ENCODE assay signal across 27 mouse cellular contexts in genomic region chr4:35694360-35695136, GRCm38 (mm10).
"Had no signal": no experiment of that assay in that cellular context is flagged by ENCODE, and none has a peak within 500 bp of the region (broad histone marks: within the 10 kb centered on the region; RNA-seq: fewer than 3 reads in every experiment).

No protein-coding gene starts in this region.

- H3K9ac ChIP-seq: heart, embryonic 13.5 days; heart, embryonic 15.5 days; hindbrain, embryonic 13.5 days; hindbrain, embryonic 15.5 days; kidney, embryonic 15.5 days; limb, embryonic 13.5 days; limb, embryonic 15.5 days; liver, embryonic 12.5 days; liver, embryonic 14.5 days had no signal

- H3K27me3 ChIP-seq: heart, embryonic 13.5 days; heart, embryonic 15.5 days; hindbrain, embryonic 13.5 days; hindbrain, embryonic 15.5 days; kidney, embryonic 15.5 days; limb, embryonic 13.5 days; limb, embryonic 15.5 days; liver, embryonic 12.5 days had no signal

- H3K9me3 ChIP-seq: heart, embryonic 13.5 days; heart, embryonic 15.5 days; hindbrain, embryonic 13.5 days; hindbrain, embryonic 15.5 days; kidney, embryonic 15.5 days; limb, embryonic 13.5 days; limb, embryonic 15.5 days; liver, embryonic 12.5 days had no signal

- H3K4me2 ChIP-seq: heart, embryonic 11.5 days; heart, embryonic 13.5 days; heart, embryonic 15.5 days; hindbrain, embryonic 13.5 days; hindbrain, embryonic 15.5 days; kidney, embryonic 15.5 days; limb, embryonic 13.5 days; limb, embryonic 15.5 days; liver, embryonic 12.5 days had no signal

- H3K4me3 ChIP-seq: heart, adult 2 months; heart, embryonic 13.5 days; heart, embryonic 15.5 days; hindbrain, embryonic 13.5 days; hindbrain, embryonic 15.5 days; kidney, embryonic 15.5 days; limb, embryonic 13.5 days; limb, embryonic 15.5 days; liver, embryonic 12.5 days had no signal

- ATAC-seq: hindbrain, postnatal 0 days; intestine, embryonic 16.5 days; liver, embryonic 12.5 days had no signal

- H3K4me1 ChIP-seq: heart, embryonic 13.5 days; heart, embryonic 15.5 days; hindbrain, embryonic 13.5 days; hindbrain, embryonic 15.5 days; kidney, embryonic 15.5 days; limb, embryonic 13.5 days; limb, embryonic 15.5 days; liver, embryonic 12.5 days had no signal

- H3K27ac ChIP-seq: heart, adult 2 months; heart, embryonic 13.5 days; heart, embryonic 15.5 days; hindbrain, embryonic 13.5 days; hindbrain, embryonic 15.5 days; hindbrain, postnatal 0 days; kidney, embryonic 15.5 days; kidney, postnatal 0 days; limb, embryonic 13.5 days; limb, embryonic 15.5 days; liver, embryonic 12.5 days; liver, embryonic 14.5 days had no signal

- H3K36me3 ChIP-seq: heart, embryonic 13.5 days; heart, embryonic 15.5 days; hindbrain, embryonic 13.5 days; hindbrain, embryonic 15.5 days; kidney, embryonic 15.5 days; limb, embryonic 13.5 days; limb, embryonic 15.5 days; liver, embryonic 12.5 days had no signal

- DNase-seq: gastrocnemius, postnatal 14 days; gastrocnemius, postnatal 36 days; heart, adult 11 months; heart, adult 2 months; heart, postnatal 14 days; heart, postnatal 36 days; kidney, adult 11 months; kidney, adult 2 months; kidney, adult 9 months; kidney, postnatal 14 days; kidney, postnatal 36 days; layer of hippocampus, adult 9-11 months; layer of hippocampus, postnatal 36 days; left cerebral cortex, postnatal 4 days had no signal
